Mouse (Mus musculus) bone marrow, adult 2 months (tissue): ENCODE measurements around the gene Snapc1.

Experiments used
- CTCF ChIP-seq: fragments of 200-500 bp; IDR thresholded peaks from 2 replicates; pipeline ENCODE4 v1.5.1; 2011; ENCODE audit warnings: low read length, control low read depth; ENCODE audit not compliant: control insufficient read depth, insufficient read depth
- POLR2A ChIP-seq: fragments of 200-500 bp; IDR thresholded peaks from 2 replicates; pipeline ENCODE4 v1.6.1; 2011; ENCODE audit warnings: low read depth, mild to moderate bottlenecking, control low read depth, low read length, borderline replicate concordance; ENCODE audit not compliant: control insufficient read depth

DNA sequence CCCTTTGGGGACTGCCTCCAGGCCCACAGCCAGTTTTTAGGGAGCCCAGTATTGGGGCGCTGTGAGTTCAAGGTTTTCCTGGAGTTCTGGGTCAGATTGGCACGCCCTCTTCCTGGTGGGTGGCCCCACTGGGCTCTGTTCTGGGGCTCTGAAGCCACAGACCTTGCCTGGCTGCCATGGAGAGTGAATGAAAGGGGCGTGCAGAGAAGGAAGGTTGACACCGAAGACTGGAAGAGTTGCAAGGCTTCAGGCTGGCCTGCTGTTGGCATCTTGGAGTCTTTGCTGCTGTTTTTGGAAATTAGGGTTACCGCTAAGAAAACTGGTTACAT lies 33.8 kb downstream of the Snapc1 start:
- no peak for TF ChIP-seq CTCF
- no peak for TF ChIP-seq POLR2A
